Mouse (Mus musculus): ENCODE measurements around the gene Chaf1a.

GRCm38 (mm10) chr17:56055945-56056678, 15.9 kb downstream of the Chaf1a start:
- TF ChIP-seq CTCF (IDR thresholded peaks at IDR 0.05; ENCODE audit: control insufficient read depth, insufficient read depth, insufficient replicate concordance, low read depth, low read length) (no peak), POLR2A (IDR thresholded peaks at IDR 0.05; ENCODE audit: control insufficient read depth, low read depth, low read length) (no peak)

Measured in testis, adult 2 months (tissue).